Mouse (Mus musculus) testis, adult 2 months (tissue): ENCODE results near the gene Calr.

Experiments used
- CTCF ChIP-seq: fragments of 200-500 bp; IDR thresholded peaks from 2 replicates; pipeline ENCODE4 v1.5.1; 2012; ENCODE audit warnings: low read depth, mild to moderate bottlenecking, inconsistent platforms, low read length, moderate library complexity; ENCODE audit not compliant: control insufficient read depth, insufficient read depth, insufficient replicate concordance
- POLR2A ChIP-seq: fragments of 200-500 bp; IDR thresholded peaks from 2 replicates; pipeline ENCODE4 v1.6.1; 2012; ENCODE audit warnings: low read depth, mild to moderate bottlenecking, inconsistent platforms, low read length, moderate library complexity; ENCODE audit not compliant: control insufficient read depth

DNA sequence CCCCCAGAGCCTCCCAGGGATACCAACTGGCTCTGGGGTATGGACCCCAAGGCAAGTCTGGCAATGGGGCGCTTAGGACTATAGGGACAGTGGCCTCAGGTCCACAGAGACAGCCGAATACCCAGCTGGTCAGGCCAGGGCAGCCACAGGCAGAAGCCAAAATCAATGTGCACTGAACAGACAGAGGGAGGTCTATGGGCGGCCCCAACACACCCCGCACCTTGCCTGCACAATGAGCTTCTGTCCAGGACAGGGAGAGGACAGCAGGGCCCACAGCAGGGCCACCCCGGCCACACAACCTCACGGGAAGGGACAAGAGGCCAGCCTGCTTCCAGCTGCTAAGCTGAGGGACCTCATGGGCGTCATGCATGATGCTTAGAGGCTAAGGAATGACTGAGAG is 52.2 kb downstream of the Calr start:
- TF ChIP-seq CTCF (no peak), POLR2A (no peak)
